Mouse (Mus musculus): ENCODE results near the gene Snrpb. TPM values are rescaled to one million over a fixed set of nuclear protein-coding genes. Genes with fewer than 3 reads are reported as not detected.

Snrpb gene
- 296 and 309 TPM in 2 replicates for polyA plus RNA-seq (2014; fragmentation: Nextera tagmentation; extraction: Ambion mirVana)

- WGBS, result under 1% methylated on average over 77 of the region's 81 CpGs
- Histone ChIP-seq H3K9me3 (ENCODE audit: control insufficient read depth, low read length) (no peaks in the 10 kb centered on the region), H3K9ac (peak within 1 kb of the TSS; percentile 98), H3K27ac (peak within 1 kb of the TSS; percentile 91), H3K4me2 (replicated peaks) (peak within 1 kb of the TSS; percentile 75), H3K4me1 (replicated peaks; ENCODE audit: control insufficient read depth, insufficient read depth, low read length) (peaks cover 19% of the 10 kb centered on the region), H3K4me3 (replicated peaks; ENCODE audit: low read length) (peak within 1 kb of the TSS; percentile 90), H3K36me3 (replicated peaks; ENCODE audit: control insufficient read depth, insufficient read depth) (peaks cover 31% of the 10 kb centered on the region), H3K27me3 (ENCODE audit: control insufficient read depth, insufficient read depth, low read length) (no peaks in the 10 kb centered on the region)
- DNase-seq (ENCODE audit: low spot score) (peak; percentile 93), ATAC-seq (ENCODE audit: low FRiP score) (peak; percentile 94)
Measured at GRCm38 (mm10) chr2:130178706-130179506, at the start of gene Snrpb. TSS of gene Snrpb (minus strand) at chr2:130179403.

- WGBS, result 81% methylated on average over 2 of the region's 2 CpGs
- Histone ChIP-seq H3K9ac (no peak overlapping the region), H3K4me2 (replicated peaks) (no peak overlapping the region), H3K4me1 (replicated peaks; ENCODE audit: control insufficient read depth, insufficient read depth, low read length) (no peaks in the 10 kb centered on the region), H3K27me3 (ENCODE audit: control insufficient read depth, insufficient read depth, low read length) (no peaks in the 10 kb centered on the region), H3K27ac (no peak overlapping the region), H3K36me3 (replicated peaks; ENCODE audit: control insufficient read depth, insufficient read depth) (no peaks in the 10 kb centered on the region), H3K9me3 (ENCODE audit: control insufficient read depth, low read length) (no peaks in the 10 kb centered on the region), H3K4me3 (replicated peaks; ENCODE audit: low read length) (no peak overlapping the region)
- no peak for DNase-seq (ENCODE audit: low spot score)
- ATAC-seq (ENCODE audit: low FRiP score), result no peak
Measured at GRCm38 (mm10) chr2:130211581-130211980, 32.4 kb upstream of the Snrpb start.

- Histone ChIP-seq H3K27me3 (ENCODE audit: control insufficient read depth, insufficient read depth, low read length) (no peaks in the 10 kb centered on the region), H3K27ac (no peak overlapping the region), H3K36me3 (replicated peaks; ENCODE audit: control insufficient read depth, insufficient read depth) (no peaks in the 10 kb centered on the region), H3K9ac (no peak overlapping the region), H3K4me2 (replicated peaks) (no peak overlapping the region), H3K4me1 (replicated peaks; ENCODE audit: control insufficient read depth, insufficient read depth, low read length) (no peaks in the 10 kb centered on the region), H3K9me3 (ENCODE audit: control insufficient read depth, low read length) (no peaks in the 10 kb centered on the region), H3K4me3 (replicated peaks; ENCODE audit: low read length) (no peak overlapping the region)
- no peak for DNase-seq (ENCODE audit: low spot score)
- WGBS, result 99% methylated on average over 3 of the region's 3 CpGs
- ATAC-seq (ENCODE audit: low FRiP score), result no peak
Measured at GRCm38 (mm10) chr2:130209636-130210035, 30.4 kb upstream of the Snrpb start.

- no peak overlapping the region for H3K4me2 ChIP-seq (replicated peaks)
- no peaks in the 10 kb centered on the region for H3K4me1 ChIP-seq (replicated peaks; ENCODE audit: control insufficient read depth, insufficient read depth, low read length)
- no peaks in the 10 kb centered on the region for H3K9me3 ChIP-seq (ENCODE audit: control insufficient read depth, low read length)
- H3K27ac ChIP-seq, result no peak overlapping the region
- WGBS, result 100% methylated on average over 3 of the region's 3 CpGs
- no peaks in the 10 kb centered on the region for H3K36me3 ChIP-seq (replicated peaks; ENCODE audit: control insufficient read depth, insufficient read depth)
- no peak overlapping the region for H3K4me3 ChIP-seq (replicated peaks; ENCODE audit: low read length)
- H3K9ac ChIP-seq, result no peak overlapping the region
- DNase-seq (ENCODE audit: low spot score) (no peak), ATAC-seq (ENCODE audit: low FRiP score) (no peak)
- no peaks in the 10 kb centered on the region for H3K27me3 ChIP-seq (ENCODE audit: control insufficient read depth, insufficient read depth, low read length)
Measured at GRCm38 (mm10) chr2:130207996-130208395, 28.8 kb upstream of the Snrpb start.

- no peaks in the 10 kb centered on the region for H3K27me3 ChIP-seq (ENCODE audit: control insufficient read depth, insufficient read depth, low read length)
- WGBS, result 78% methylated on average over 2 of the region's 2 CpGs
- no peak for DNase-seq (ENCODE audit: low spot score)
Measured at GRCm38 (mm10) chr2:130207376-130207775, 28.2 kb upstream of the Snrpb start.

GRCm38 (mm10) chr2:130200961-130201360 is 21.8 kb upstream of the Snrpb start:
- 59% methylated on average over 5 of the region's 5 CpGs for WGBS
- H3K4me1 ChIP-seq (replicated peaks; ENCODE audit: control insufficient read depth, insufficient read depth, low read length), result no peaks in the 10 kb centered on the region
- no peak for DNase-seq (ENCODE audit: low spot score)
- no peak overlapping the region for H3K4me2 ChIP-seq (replicated peaks)
- no peak overlapping the region for H3K9ac ChIP-seq
- H3K9me3 ChIP-seq (ENCODE audit: control insufficient read depth, low read length), result no peaks in the 10 kb centered on the region
- no peak for ATAC-seq (ENCODE audit: low FRiP score)
- no peak overlapping the region for H3K27ac ChIP-seq
- no peaks in the 10 kb centered on the region for H3K27me3 ChIP-seq (ENCODE audit: control insufficient read depth, insufficient read depth, low read length)
- H3K4me3 ChIP-seq (replicated peaks; ENCODE audit: low read length), result no peak overlapping the region
- no peaks in the 10 kb centered on the region for H3K36me3 ChIP-seq (replicated peaks; ENCODE audit: control insufficient read depth, insufficient read depth)

More at GRCm38 (mm10) chr2:130207376-130207775, 28.2 kb upstream of the Snrpb start:
- ATAC-seq (ENCODE audit: low FRiP score), result no peak
- no peak overlapping the region for H3K27ac ChIP-seq
- H3K36me3 ChIP-seq (replicated peaks; ENCODE audit: control insufficient read depth, insufficient read depth), result no peaks in the 10 kb centered on the region
- H3K4me2 ChIP-seq (replicated peaks), result no peak overlapping the region
- no peak overlapping the region for H3K9ac ChIP-seq
- no peaks in the 10 kb centered on the region for H3K9me3 ChIP-seq (ENCODE audit: control insufficient read depth, low read length)
- no peaks in the 10 kb centered on the region for H3K4me1 ChIP-seq (replicated peaks; ENCODE audit: control insufficient read depth, insufficient read depth, low read length)
- no peak overlapping the region for H3K4me3 ChIP-seq (replicated peaks; ENCODE audit: low read length)

GRCm38 (mm10) chr2:130194894-130195293 is 15.7 kb upstream of the Snrpb start, which contains the start of gene Tmc2:
TSS of gene Tmc2 (plus strand) at chr2:130195194.
- H3K4me1 ChIP-seq (replicated peaks; ENCODE audit: control insufficient read depth, insufficient read depth, low read length), result no peaks in the 10 kb centered on the region
- DNase-seq (ENCODE audit: low spot score), result no peak
- no peaks in the 10 kb centered on the region for H3K36me3 ChIP-seq (replicated peaks; ENCODE audit: control insufficient read depth, insufficient read depth)
- ATAC-seq (ENCODE audit: low FRiP score), result no peak
- H3K4me2 ChIP-seq (replicated peaks), result no peak within 1 kb of the TSS
- no peak within 1 kb of the TSS for H3K9ac ChIP-seq
- 94% methylated on average over 16 of the region's 16 CpGs for WGBS
- H3K27me3 ChIP-seq (ENCODE audit: control insufficient read depth, insufficient read depth, low read length), result no peaks in the 10 kb centered on the region
- no peak within 1 kb of the TSS for H3K4me3 ChIP-seq (replicated peaks; ENCODE audit: low read length)
- no peak within 1 kb of the TSS for H3K27ac ChIP-seq
- 0 out of 2 replicates have a peak, but pooled peaks cover 5% of the 10 kb centered on the region for H3K9me3 ChIP-seq (ENCODE audit: control insufficient read depth, low read length)

- no peak for DNase-seq (ENCODE audit: low spot score)
- no peak overlapping the region for H3K27ac ChIP-seq
- H3K9me3 ChIP-seq (ENCODE audit: control insufficient read depth, low read length), result 0 out of 2 replicates have a peak, but pooled peaks cover 7% of the 10 kb centered on the region
- no peak overlapping the region for H3K4me2 ChIP-seq (replicated peaks)
- H3K36me3 ChIP-seq (replicated peaks; ENCODE audit: control insufficient read depth, insufficient read depth), result no peaks in the 10 kb centered on the region
- 92% methylated on average over 12 of the region's 12 CpGs for WGBS
- no peak overlapping the region for H3K4me3 ChIP-seq (replicated peaks; ENCODE audit: low read length)
- H3K9ac ChIP-seq, result no peak overlapping the region
- no peaks in the 10 kb centered on the region for H3K4me1 ChIP-seq (replicated peaks; ENCODE audit: control insufficient read depth, insufficient read depth, low read length)
- no peak for ATAC-seq (ENCODE audit: low FRiP score)
- H3K27me3 ChIP-seq (ENCODE audit: control insufficient read depth, insufficient read depth, low read length), result no peaks in the 10 kb centered on the region
Measured at GRCm38 (mm10) chr2:130188391-130188790, 9.2 kb upstream of the Snrpb start.

GRCm38 (mm10) chr2:130179507-130180019 is 360 bp upstream of the Snrpb start:
- peaks cover 25% of the 10 kb centered on the region for H3K36me3 ChIP-seq (replicated peaks; ENCODE audit: control insufficient read depth, insufficient read depth)
- peak overlapping the region; percentile 91 for H3K27ac ChIP-seq
- H3K9ac ChIP-seq, result peak overlapping the region; percentile 98
- 1% methylated on average over 15 of the region's 15 CpGs for WGBS
- H3K4me2 ChIP-seq (replicated peaks), result peak overlapping the region; percentile 75
- H3K4me1 ChIP-seq (replicated peaks; ENCODE audit: control insufficient read depth, insufficient read depth, low read length), result peaks cover 19% of the 10 kb centered on the region
- ATAC-seq (ENCODE audit: low FRiP score) (peak; percentile 81), DNase-seq (ENCODE audit: low spot score) (no peak)
- no peaks in the 10 kb centered on the region for H3K9me3 ChIP-seq (ENCODE audit: control insufficient read depth, low read length)
- no peaks in the 10 kb centered on the region for H3K27me3 ChIP-seq (ENCODE audit: control insufficient read depth, insufficient read depth, low read length)
- peak overlapping the region; percentile 90 for H3K4me3 ChIP-seq (replicated peaks; ENCODE audit: low read length)

All from hindbrain, embryonic 14.5 days (tissue).